Mouse (Mus musculus): ENCODE measurements around the gene Nab1. TPM values are rescaled to one million over a fixed set of nuclear protein-coding genes. Genes with fewer than 3 reads are reported as not detected.

Nab1 gene
- polyA plus RNA-seq, 1 experiment = 9.8 TPM

- Histone ChIP-seq H3K4me2 (ENCODE audit: low read depth) (no peak overlapping the region), H3ac (ENCODE audit: control insufficient read depth, insufficient read length) (no peak overlapping the region), H3K27me3 (ENCODE audit: control insufficient read depth, insufficient read depth, insufficient read length) (no peaks in the 10 kb centered on the region), H3K36me3 (ENCODE audit: control insufficient read depth, insufficient read depth) (no peaks in the 10 kb centered on the region), H3K79me2 (ENCODE audit: control insufficient read depth, insufficient read depth) (no peaks in the 10 kb centered on the region), H3K4me3 (no peak overlapping the region)
- TF ChIP-seq MAX (IDR thresholded peaks at IDR 0.05; ENCODE audit: low read depth) (no peak), TCF12 (IDR thresholded peaks at IDR 0.05; ENCODE audit: insufficient read depth, poor library complexity, severe bottlenecking) (no peak), SRF (IDR thresholded peaks at IDR 0.05; ENCODE audit: control insufficient read depth, insufficient read length, low read depth) (no peak), E2F4 (IDR thresholded peaks at IDR 0.05; ENCODE audit: insufficient read depth) (no peak), POLR2AphosphoS2 (IDR thresholded peaks at IDR 0.05; ENCODE audit: insufficient read length, low read depth) (no peak), USF1 (IDR thresholded peaks at IDR 0.05; ENCODE audit: low read depth) (no peak), CEBPB (IDR thresholded peaks at IDR 0.05; ENCODE audit: insufficient read depth, poor library complexity, severe bottlenecking) (no peak), MYOG (IDR thresholded peaks at IDR 0.05; ENCODE audit: control insufficient read depth in 1 of 3, insufficient read depth in 1 of 3, insufficient read length in 2 of 3, low read depth in 2 of 3) (no peak), MYOD1 (IDR thresholded peaks at IDR 0.05; ENCODE audit: control insufficient read depth in 1 of 3, insufficient read length in 2 of 3, low read depth in 2 of 3) (no peak), REST (IDR thresholded peaks at IDR 0.05; ENCODE audit: insufficient read depth, insufficient read length) (no peak)
Observed at GRCm38 (mm10) chr1:52423057-52423456, 77.4 kb downstream of the Nab1 start.

- H3K36me3 ChIP-seq (ENCODE audit: control insufficient read depth, insufficient read depth) = no peaks in the 10 kb centered on the region
- TF ChIP-seq POLR2AphosphoS2 (IDR thresholded peaks at IDR 0.05; ENCODE audit: insufficient read length, low read depth) = no peak
- TF ChIP-seq POLR2A (IDR thresholded peaks at IDR 0.05; ENCODE audit: insufficient read length, low read depth) = no peak
- no peak for TF ChIP-seq E2F4 (IDR thresholded peaks at IDR 0.05; ENCODE audit: insufficient read depth)
- TF ChIP-seq REST (IDR thresholded peaks at IDR 0.05; ENCODE audit: insufficient read depth, insufficient read length) = no peak
- no peak for TF ChIP-seq MYOG (IDR thresholded peaks at IDR 0.05; ENCODE audit: control insufficient read depth in 1 of 3, insufficient read depth in 1 of 3, insufficient read length in 2 of 3, low read depth in 2 of 3)
- no peak for TF ChIP-seq SRF (IDR thresholded peaks at IDR 0.05; ENCODE audit: control insufficient read depth, insufficient read length, low read depth)
- no peak for TF ChIP-seq MAX (IDR thresholded peaks at IDR 0.05; ENCODE audit: low read depth)
- TF ChIP-seq TCF12 (IDR thresholded peaks at IDR 0.05; ENCODE audit: insufficient read depth, poor library complexity, severe bottlenecking) = no peak
- no peak for TF ChIP-seq CEBPB (IDR thresholded peaks at IDR 0.05; ENCODE audit: insufficient read depth, poor library complexity, severe bottlenecking)
- TF ChIP-seq MYOD1 (IDR thresholded peaks at IDR 0.05; ENCODE audit: control insufficient read depth in 1 of 3, insufficient read length in 2 of 3, low read depth in 2 of 3) = no peak
- H3ac ChIP-seq (ENCODE audit: control insufficient read depth, insufficient read length) = no peak overlapping the region
- no peak overlapping the region for H3K4me3 ChIP-seq
- H3K4me2 ChIP-seq (ENCODE audit: low read depth) = no peak overlapping the region
- no peaks in the 10 kb centered on the region for H3K27me3 ChIP-seq (ENCODE audit: control insufficient read depth, insufficient read depth, insufficient read length)
- H3K79me2 ChIP-seq (ENCODE audit: control insufficient read depth, insufficient read depth) = no peaks in the 10 kb centered on the region
Observed at GRCm38 (mm10) chr1:52422137-52422536, 78.3 kb downstream of the Nab1 start.

GRCm38 (mm10) chr1:52421623-52422022 lies 78.9 kb downstream of the Nab1 start:
- Histone ChIP-seq H3ac (ENCODE audit: control insufficient read depth, insufficient read length) (no peak overlapping the region), H3K36me3 (ENCODE audit: control insufficient read depth, insufficient read depth) (no peaks in the 10 kb centered on the region), H3K79me2 (ENCODE audit: control insufficient read depth, insufficient read depth) (no peaks in the 10 kb centered on the region), H3K27me3 (ENCODE audit: control insufficient read depth, insufficient read depth, insufficient read length) (no peaks in the 10 kb centered on the region), H3K4me2 (ENCODE audit: low read depth) (no peak overlapping the region), H3K4me3 (no peak overlapping the region)
- TF ChIP-seq E2F4 (IDR thresholded peaks at IDR 0.05; ENCODE audit: insufficient read depth) = no peak
- TF ChIP-seq REST (IDR thresholded peaks at IDR 0.05; ENCODE audit: insufficient read depth, insufficient read length) = no peak
- TF ChIP-seq MYOG (IDR thresholded peaks at IDR 0.05; ENCODE audit: control insufficient read depth in 1 of 3, insufficient read depth in 1 of 3, insufficient read length in 2 of 3, low read depth in 2 of 3) = no peak
- TF ChIP-seq MYOD1 (IDR thresholded peaks at IDR 0.05; ENCODE audit: control insufficient read depth in 1 of 3, insufficient read length in 2 of 3, low read depth in 2 of 3) = no peak
- TF ChIP-seq POLR2A (IDR thresholded peaks at IDR 0.05; ENCODE audit: insufficient read length, low read depth) = no peak
- TF ChIP-seq CEBPB (IDR thresholded peaks at IDR 0.05; ENCODE audit: insufficient read depth, poor library complexity, severe bottlenecking) = no peak
- TF ChIP-seq POLR2AphosphoS2 (IDR thresholded peaks at IDR 0.05; ENCODE audit: insufficient read length, low read depth) = no peak
- no peak for TF ChIP-seq SRF (IDR thresholded peaks at IDR 0.05; ENCODE audit: control insufficient read depth, insufficient read length, low read depth)
- TF ChIP-seq TCF12 (IDR thresholded peaks at IDR 0.05; ENCODE audit: insufficient read depth, poor library complexity, severe bottlenecking) = no peak
- no peak for TF ChIP-seq TCF3 (IDR thresholded peaks at IDR 0.05; ENCODE audit: insufficient read length, low read depth)
- no peak for TF ChIP-seq USF1 (IDR thresholded peaks at IDR 0.05; ENCODE audit: low read depth)

GRCm38 (mm10) chr1:52419088-52419819 lies 81.2 kb downstream of the Nab1 start:
- Histone ChIP-seq H3K79me2 (ENCODE audit: control insufficient read depth, insufficient read depth) (no peaks in the 10 kb centered on the region), H3K36me3 (ENCODE audit: control insufficient read depth, insufficient read depth) (no peaks in the 10 kb centered on the region), H3ac (ENCODE audit: control insufficient read depth, insufficient read length) (no peak overlapping the region), H3K4me2 (ENCODE audit: low read depth) (peak overlapping the region; percentile 3), H3K27me3 (ENCODE audit: control insufficient read depth, insufficient read depth, insufficient read length) (no peaks in the 10 kb centered on the region), H3K4me3 (no peak overlapping the region)
- TF ChIP-seq POLR2A (IDR thresholded peaks at IDR 0.05; ENCODE audit: insufficient read length, low read depth) (no peak), MYOG (IDR thresholded peaks at IDR 0.05; ENCODE audit: control insufficient read depth in 1 of 3, insufficient read depth in 1 of 3, insufficient read length in 2 of 3, low read depth in 2 of 3) (peak in 1 of 3 experiments; percentile 57), USF1 (IDR thresholded peaks at IDR 0.05; ENCODE audit: low read depth) (no peak), MYOD1 (IDR thresholded peaks at IDR 0.05; ENCODE audit: control insufficient read depth in 1 of 3, insufficient read length in 2 of 3, low read depth in 2 of 3) (peak in 1 of 3 experiments; percentile 35), E2F4 (IDR thresholded peaks at IDR 0.05; ENCODE audit: insufficient read depth) (no peak), MAX (IDR thresholded peaks at IDR 0.05; ENCODE audit: low read depth) (no peak), CEBPB (IDR thresholded peaks at IDR 0.05; ENCODE audit: insufficient read depth, poor library complexity, severe bottlenecking) (no peak)

Other genes starting within 250 kb of the Nab1 start
- gene Nemp2, start 130.0 kb upstream of the Nab1 start, polyA plus RNA-seq (2012; fragmentation: generic; extraction: Trizol) = 1.2 TPM
- 0.59 TPM for gene Mfsd6, start 226.8 kb upstream of the Nab1 start, polyA plus RNA-seq (2012; fragmentation: generic; extraction: Trizol)

All from myocyte (in vitro differentiated cells).